Mouse (Mus musculus) inflammation-experienced regulatory T-cells, adult 6 months (primary cell): ENCODE data around the gene Aarsd1. TPM values are rescaled to one million over a fixed set of nuclear protein-coding genes. Genes with fewer than 3 reads are reported as not detected.
"Not testable (repeated sequence)": the region's sequence is repeated elsewhere in the genome, so short reads cannot be mapped to it uniquely, and the experiment has no call there.

Experiments
- ATAC-seq: one replicate; pipeline ENCODE4 v1.8.0; 2017
- polyA plus RNA-seq, 3 experiments: library from polyadenylated mRNA; unstranded; fragments of 100-300 nt; shearing (Covaris generic); gene quantifications; one replicate each; pipeline ENCODE4 v1.2.1; 2017

Gene Aarsd1
- polyA plus RNA-seq, result 10 to 100 TPM; 34.2 to 43.2 (median 40.5) TPM

GRCm38 (mm10) chr11:101417101-101417855 is at the start of gene Aarsd1:
Gene Aarsd1, minus strand, starts transcription at chr11:101417615.
- peak; percentile 71 for ATAC-seq

GRCm38 (mm10) chr11:101466552-101466950 is 49.1 kb upstream of the Aarsd1 start:
- not testable (repeated sequence) for ATAC-seq

- peak; percentile 34 for ATAC-seq
Observed at GRCm38 (mm10) chr11:101465869-101466551, 48.6 kb upstream of the Aarsd1 start, which contains the start of gene Vat1. Gene Vat1, minus strand, starts transcription at chr11:101466230.

- peak; percentile 19 for ATAC-seq
Observed at GRCm38 (mm10) chr11:101465101-101465868, 47.9 kb upstream of the Aarsd1 start.

GRCm38 (mm10) chr11:101464211-101465100 is 47.0 kb upstream of the Aarsd1 start, which contains the start of gene Rnd2:
Gene Rnd2, plus strand, starts transcription at chr11:101464999.
- ATAC-seq, result no peak

- no peak for ATAC-seq
Observed at GRCm38 (mm10) chr11:101462583-101463440, 45.4 kb upstream of the Aarsd1 start.

GRCm38 (mm10) chr11:101462141-101462540 is 44.7 kb upstream of the Aarsd1 start:
- ATAC-seq, result no peak

GRCm38 (mm10) chr11:101460321-101460720 is 42.9 kb upstream of the Aarsd1 start:
- no peak for ATAC-seq

GRCm38 (mm10) chr11:101459716-101460115 is 42.3 kb upstream of the Aarsd1 start:
- ATAC-seq, result no peak

GRCm38 (mm10) chr11:101458217-101458616 is 40.8 kb upstream of the Aarsd1 start:
- no peak for ATAC-seq

- ATAC-seq, result no peak
Observed at GRCm38 (mm10) chr11:101457631-101458030, 40.2 kb upstream of the Aarsd1 start.

- ATAC-seq, result no peak
Observed at GRCm38 (mm10) chr11:101455627-101456026, 38.2 kb upstream of the Aarsd1 start.

- no peak for ATAC-seq
Observed at GRCm38 (mm10) chr11:101454702-101455101, 37.3 kb upstream of the Aarsd1 start.

GRCm38 (mm10) chr11:101452093-101452774 is 34.8 kb upstream of the Aarsd1 start:
- no peak for ATAC-seq

- no peak for ATAC-seq
Observed at GRCm38 (mm10) chr11:101451536-101451935, 34.1 kb upstream of the Aarsd1 start.

GRCm38 (mm10) chr11:101450394-101450793 is 33.0 kb upstream of the Aarsd1 start:
- no peak for ATAC-seq

GRCm38 (mm10) chr11:101449596-101449995 is 32.2 kb upstream of the Aarsd1 start:
- ATAC-seq, result not testable (repeated sequence)

- ATAC-seq, result peak; percentile 12
Observed at GRCm38 (mm10) chr11:101448899-101449298, 31.5 kb upstream of the Aarsd1 start.

- ATAC-seq, result peak; percentile 93
Observed at GRCm38 (mm10) chr11:101448274-101448746, 30.9 kb upstream of the Aarsd1 start, which contains the start of gene Ifi35. Gene Ifi35, plus strand, starts transcription at chr11:101448407.

GRCm38 (mm10) chr11:101447786-101448185 is 30.4 kb upstream of the Aarsd1 start:
- no peak for ATAC-seq
